Mouse (Mus musculus) myocyte (in vitro differentiated cells): Measurements from ENCODE around the gene Alkbh3. TPM values are rescaled to one million over a fixed set of nuclear protein-coding genes. Genes with fewer than 3 reads are reported as not detected.

ENCODE experiments used
- H3K27me3 ChIP-seq: one replicate; pipeline ENCODE4 v1.6.1; 2011; ENCODE audit not compliant: control insufficient read depth, insufficient read depth, insufficient read length
- H3K36me3 ChIP-seq: one replicate; pipeline ENCODE4 v1.6.1; 2011; ENCODE audit not compliant: control insufficient read depth, insufficient read depth
- H3K4me2 ChIP-seq: one replicate; pipeline ENCODE4 v1.6.1; 2011; ENCODE audit warnings: low read depth, control low read depth
- H3K4me3 ChIP-seq: one replicate; pipeline ENCODE4 v1.5.1; 2011; ENCODE audit warnings: mild to moderate bottlenecking, control low read depth, moderate library complexity
- H3K79me2 ChIP-seq: one replicate; pipeline ENCODE4 v1.6.1; 2011; ENCODE audit not compliant: control insufficient read depth, insufficient read depth
- H3ac ChIP-seq: one replicate; pipeline ENCODE4 v1.6.1; 2011; ENCODE audit not compliant: control insufficient read depth, insufficient read length
- CEBPB ChIP-seq: IDR thresholded peaks from 2 replicates; pipeline ENCODE4 v1.6.1; 2011; ENCODE audit warnings: mild to moderate bottlenecking, moderate library complexity; ENCODE audit not compliant: poor library complexity, insufficient read depth, severe bottlenecking
- E2F4 ChIP-seq: IDR thresholded peaks from one replicate; pipeline ENCODE4 v1.6.1; 2011; ENCODE audit warnings: mild to moderate bottlenecking, control low read depth, moderate library complexity; ENCODE audit not compliant: insufficient read depth
- MAX ChIP-seq: IDR thresholded peaks from one replicate; pipeline ENCODE4 v1.6.1; 2011; ENCODE audit warnings: low read depth, mild to moderate bottlenecking, control low read depth
- MYOD1 ChIP-seq, 3 experiments: IDR thresholded peaks; one replicate each; pipeline ENCODE4 v1.6.1; 2011; ENCODE audit warnings: control low read depth in 2 of 3, low read depth in 2 of 3, mild to moderate bottlenecking in 2 of 3, moderate library complexity in 1 of 3; ENCODE audit not compliant: insufficient read length in 2 of 3, control insufficient read depth in 1 of 3
- MYOG ChIP-seq, 3 experiments: IDR thresholded peaks; one replicate each; pipeline ENCODE4 v1.6.1; 2011; ENCODE audit warnings: control low read depth in 2 of 3, low read depth in 2 of 3, mild to moderate bottlenecking in 2 of 3; ENCODE audit not compliant: insufficient read length in 2 of 3, control insufficient read depth in 1 of 3, insufficient read depth in 1 of 3
- POLR2A ChIP-seq: IDR thresholded peaks from one replicate; pipeline ENCODE4 v1.6.1; 2011; ENCODE audit warnings: low read depth, mild to moderate bottlenecking, control low read depth, moderate library complexity; ENCODE audit not compliant: insufficient read length
- POLR2AphosphoS2 ChIP-seq: IDR thresholded peaks from one replicate; pipeline ENCODE4 v1.6.1; 2011; ENCODE audit warnings: low read depth, control low read depth; ENCODE audit not compliant: insufficient read length
- REST ChIP-seq: IDR thresholded peaks from one replicate; pipeline ENCODE4 v1.6.1; 2011; ENCODE audit warnings: mild to moderate bottlenecking, control low read depth, moderate library complexity; ENCODE audit not compliant: insufficient read depth, insufficient read length
- SRF ChIP-seq: IDR thresholded peaks from one replicate; pipeline ENCODE4 v1.6.1; 2011; ENCODE audit warnings: low read depth; ENCODE audit not compliant: control insufficient read depth, insufficient read length
- TCF12 ChIP-seq: IDR thresholded peaks from one replicate; pipeline ENCODE4 v1.6.1; 2011; ENCODE audit warnings: mild to moderate bottlenecking, control low read depth; ENCODE audit not compliant: poor library complexity, insufficient read depth, severe bottlenecking
- TCF3 ChIP-seq: IDR thresholded peaks from one replicate; pipeline ENCODE4 v1.6.1; 2011; ENCODE audit warnings: low read depth, control low read depth; ENCODE audit not compliant: insufficient read length
- USF1 ChIP-seq: IDR thresholded peaks from one replicate; pipeline ENCODE4 v1.6.1; 2011; ENCODE audit warnings: low read depth, mild to moderate bottlenecking, control low read depth, moderate library complexity
- polyA plus RNA-seq: library from polyadenylated mRNA; unstranded; fragments of >200 nt; fragmentation: generic; extraction: Trizol; gene quantifications from one replicate; pipeline ENCODE4 v1.2.1, GENCODE M21; 2012; ENCODE audit warnings: missing spikeins

Alkbh3 gene
- polyA plus RNA-seq, result 87.8 TPM

DNA sequence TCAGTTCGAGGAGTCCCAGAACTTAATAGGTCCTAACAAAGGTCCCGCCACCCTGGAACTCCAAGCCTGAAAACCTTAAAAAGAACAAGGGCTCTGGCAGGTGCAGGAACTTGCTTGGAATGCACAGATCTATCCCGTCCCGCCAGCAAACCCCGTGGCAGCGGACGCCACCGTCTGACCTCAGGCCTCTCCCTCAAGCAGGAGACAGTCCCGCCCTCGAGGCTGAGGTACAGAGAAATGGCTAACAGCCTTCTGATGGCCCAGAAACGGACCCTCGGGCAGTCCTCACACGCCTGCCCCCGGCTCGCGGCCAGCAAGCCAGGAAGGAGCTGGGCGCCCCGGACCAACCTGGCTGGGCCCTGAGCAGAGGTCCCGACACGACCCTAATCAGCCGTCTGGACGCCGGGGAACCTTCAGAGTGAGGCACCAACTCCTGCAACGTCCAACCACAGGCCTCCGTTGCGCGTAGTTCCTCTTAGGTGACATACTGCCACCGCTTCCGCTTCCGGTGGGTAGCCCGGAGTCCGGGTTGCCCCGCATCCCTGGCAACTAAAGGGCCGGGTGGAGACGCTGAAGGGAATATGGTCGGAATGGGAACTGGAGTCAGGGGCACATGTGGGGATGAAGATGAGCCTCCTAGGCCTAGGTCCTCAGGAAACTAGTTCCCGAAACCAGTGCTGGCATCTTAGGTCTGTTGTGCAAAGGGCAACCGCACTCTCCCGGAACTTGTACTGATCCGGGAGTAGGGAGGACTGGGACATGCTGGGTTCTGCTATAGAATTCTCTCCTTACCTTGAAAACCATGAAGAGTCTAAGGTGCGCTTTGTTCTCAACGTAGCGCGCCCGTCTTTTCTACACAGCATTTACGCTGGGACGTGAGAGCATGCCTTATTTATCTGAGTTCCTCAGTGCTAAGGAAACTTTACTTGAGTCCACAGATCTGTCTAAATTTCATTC lies at the start of gene Alkbh3:
TSS of gene Alkbh3 (minus strand) at position 473 of the 957 bp plus-strand sequence.
- peak within 1 kb of the TSS; percentile 68 for H3K4me3 ChIP-seq
- peak within 1 kb of the TSS; percentile 93 for H3K4me2 ChIP-seq
- TF ChIP-seq REST, result no peak
- peak in 1 of 3 experiments; percentile 22 for TF ChIP-seq MYOG (IDR thresholded peaks at IDR 0.05; ENCODE audit: control insufficient read depth in 1 of 3, insufficient read depth in 1 of 3, insufficient read length in 2 of 3, low read depth in 2 of 3)
- peak; percentile 68 for TF ChIP-seq POLR2A
- no peak for TF ChIP-seq CEBPB
- TF ChIP-seq SRF, result peak; percentile 12
- TF ChIP-seq TCF12, result no peak
- TF ChIP-seq E2F4, result no peak
- no peak for TF ChIP-seq MYOD1 (IDR thresholded peaks at IDR 0.05; ENCODE audit: control insufficient read depth in 1 of 3, insufficient read length in 2 of 3, low read depth in 2 of 3)
- no peak for TF ChIP-seq MAX
- TF ChIP-seq TCF3, result no peak
- TF ChIP-seq POLR2AphosphoS2, result peak; percentile 63
- no peak for TF ChIP-seq USF1
- H3K27me3 ChIP-seq, result no peaks in the 10 kb centered on the region
- peak within 1 kb of the TSS; percentile 33 for H3ac ChIP-seq
- peaks cover 15% of the 10 kb centered on the region for H3K79me2 ChIP-seq
- peaks cover 10% of the 10 kb centered on the region for H3K36me3 ChIP-seq

- H3ac ChIP-seq, result no peak overlapping the region
- no peak overlapping the region for H3K4me3 ChIP-seq
- H3K36me3 ChIP-seq, result no peaks in the 10 kb centered on the region
- H3K27me3 ChIP-seq, result no peaks in the 10 kb centered on the region
- H3K4me2 ChIP-seq, result no peak overlapping the region
- no peaks in the 10 kb centered on the region for H3K79me2 ChIP-seq
- TF ChIP-seq USF1 (no peak), POLR2AphosphoS2 (no peak), TCF3 (no peak), REST (no peak), E2F4 (no peak), MYOG (IDR thresholded peaks at IDR 0.05; ENCODE audit: control insufficient read depth in 1 of 3, insufficient read depth in 1 of 3, insufficient read length in 2 of 3, low read depth in 2 of 3) (no peak), TCF12 (no peak), MAX (no peak), MYOD1 (IDR thresholded peaks at IDR 0.05; ENCODE audit: control insufficient read depth in 1 of 3, insufficient read length in 2 of 3, low read depth in 2 of 3) (no peak), CEBPB (no peak), POLR2A (no peak), SRF (no peak)
Observed at GRCm38 (mm10) chr2:94059459-94059858, 48.9 kb upstream of the Alkbh3 start.

- Histone ChIP-seq H3K79me2 (peaks cover 6% of the 10 kb centered on the region), H3ac (no peak overlapping the region), H3K4me3 (no peak overlapping the region), H3K4me2 (no peak overlapping the region), H3K36me3 (no peaks in the 10 kb centered on the region), H3K27me3 (no peaks in the 10 kb centered on the region)
- TF ChIP-seq MYOD1 (IDR thresholded peaks at IDR 0.05; ENCODE audit: control insufficient read depth in 1 of 3, insufficient read length in 2 of 3, low read depth in 2 of 3), result no peak
- TF ChIP-seq REST, result no peak
- no peak for TF ChIP-seq E2F4
- no peak for TF ChIP-seq MAX
- TF ChIP-seq TCF3, result no peak
- TF ChIP-seq POLR2AphosphoS2, result no peak
- no peak for TF ChIP-seq POLR2A
- TF ChIP-seq MYOG (IDR thresholded peaks at IDR 0.05; ENCODE audit: control insufficient read depth in 1 of 3, insufficient read depth in 1 of 3, insufficient read length in 2 of 3, low read depth in 2 of 3), result no peak
- no peak for TF ChIP-seq CEBPB
- TF ChIP-seq SRF, result no peak
Observed at GRCm38 (mm10) chr2:94054813-94055212, 44.2 kb upstream of the Alkbh3 start.

- Histone ChIP-seq H3K4me3 (no peak overlapping the region), H3K4me2 (peak overlapping the region; percentile 62), H3K36me3 (no peaks in the 10 kb centered on the region), H3K27me3 (no peaks in the 10 kb centered on the region), H3ac (no peak overlapping the region), H3K79me2 (peaks cover 6% of the 10 kb centered on the region)
- no peak for TF ChIP-seq POLR2A
- TF ChIP-seq CEBPB, result 0 out of 2 replicates have a peak, but pooled peaks have one; percentile 15
Observed at GRCm38 (mm10) chr2:94051952-94052351, 41.3 kb upstream of the Alkbh3 start.

DNA sequence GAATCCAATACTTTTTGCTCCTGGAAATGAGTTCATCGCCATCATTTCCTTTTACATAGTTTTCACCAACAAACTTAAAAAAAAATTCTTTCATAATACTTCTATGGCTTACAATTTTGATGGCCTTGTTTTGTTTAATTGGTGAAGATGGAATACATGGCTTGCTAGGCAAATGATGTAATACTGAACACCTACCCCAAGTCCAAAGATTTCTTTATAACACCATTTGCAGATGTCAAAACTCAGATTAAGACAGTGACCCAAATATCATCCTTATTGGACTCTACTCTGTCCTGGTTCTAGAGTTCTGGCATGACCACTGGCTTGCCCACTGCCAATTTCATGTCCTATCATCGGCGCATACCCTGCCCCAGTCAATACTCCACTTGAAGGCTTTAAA lies 40.3 kb upstream of the Alkbh3 start:
- H3K36me3 ChIP-seq, result no peaks in the 10 kb centered on the region
- H3K27me3 ChIP-seq, result no peaks in the 10 kb centered on the region
- H3ac ChIP-seq, result no peak overlapping the region
- H3K4me3 ChIP-seq, result no peak overlapping the region
- TF ChIP-seq MYOG (IDR thresholded peaks at IDR 0.05; ENCODE audit: control insufficient read depth in 1 of 3, insufficient read depth in 1 of 3, insufficient read length in 2 of 3, low read depth in 2 of 3) (no peak), MAX (no peak), REST (no peak), POLR2AphosphoS2 (no peak), SRF (no peak)
- no peak overlapping the region for H3K4me2 ChIP-seq
- peaks cover 6% of the 10 kb centered on the region for H3K79me2 ChIP-seq
